Mouse (Mus musculus): ENCODE measurements at regions not wholly inside any gene's neighbourhood (a gene's known extent, or its start where the extent isn't known, plus 50 kb on each side); places are given as distances from the start of the nearest gene placed in this dataset.

DNA sequence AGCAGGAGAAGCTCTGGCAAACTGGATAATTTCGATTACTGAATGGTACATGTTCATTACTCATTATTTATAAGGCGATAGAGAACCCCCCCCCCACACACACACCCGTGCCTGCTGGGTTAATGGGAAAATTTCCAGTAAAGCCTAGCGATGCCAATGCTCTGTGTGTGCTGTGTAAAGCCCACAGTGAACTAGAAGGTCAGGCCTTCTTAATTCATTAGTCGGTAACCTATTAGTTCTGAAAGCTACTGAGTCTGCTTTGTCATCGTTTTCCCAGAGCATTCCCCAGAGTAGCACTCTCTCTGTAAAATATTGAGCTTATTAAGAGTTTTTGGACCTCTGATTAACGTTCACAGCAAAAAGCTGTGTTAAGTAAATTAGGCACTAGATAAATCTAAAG, 65.7 kb upstream of the Zfp366 start:
- Histone ChIP-seq H3K9ac (no peak overlapping the region), H3K27me3 (replicated peaks) (no peaks in the 10 kb centered on the region), H3K27ac (no peak overlapping the region), H3K9me3 (no peaks in the 10 kb centered on the region), H3K36me3 (no peaks in the 10 kb centered on the region), H3K4me2 (replicated peaks) (no peak overlapping the region), H3K4me3 (no peak overlapping the region), H3K4me1 (peaks cover 5% of the 10 kb centered on the region; the same call in 1 of the 2 replicates)
- WGBS: 66% methylated on average over 7 of the region's 7 CpGs
- ATAC-seq (ENCODE audit: low FRiP score, low read depth): no peak

DNA sequence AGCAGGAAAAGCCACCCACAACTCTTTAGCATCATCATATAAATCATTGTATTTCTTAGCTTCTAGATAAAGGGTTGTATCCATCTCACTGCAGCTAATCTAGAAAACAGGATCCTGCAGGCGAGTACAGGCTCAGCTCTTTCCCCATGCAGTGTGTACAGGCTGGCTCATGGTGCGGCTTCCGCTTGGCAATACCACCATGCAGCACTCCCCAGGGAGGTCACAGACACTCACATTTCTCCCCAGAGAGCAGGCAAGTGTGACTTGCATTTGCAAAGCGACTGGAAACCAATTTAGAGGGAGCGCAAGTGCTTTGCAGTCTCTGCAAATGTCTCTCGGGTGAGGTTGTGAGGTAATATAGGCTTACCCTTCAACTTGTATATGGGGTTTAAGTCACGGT, 69.1 kb upstream of the Zfp366 start:
- Histone ChIP-seq H3K4me2 (replicated peaks) (no peak overlapping the region), H3K9ac (no peak overlapping the region), H3K4me1 (no peaks in the 10 kb centered on the region), H3K36me3 (no peaks in the 10 kb centered on the region), H3K27me3 (replicated peaks) (no peaks in the 10 kb centered on the region), H3K27ac (no peak overlapping the region), H3K4me3 (no peak overlapping the region), H3K9me3 (no peaks in the 10 kb centered on the region)
- no peak for ATAC-seq (ENCODE audit: low FRiP score, low read depth)
- WGBS: 80% methylated on average over 7 of the region's 7 CpGs

DNA sequence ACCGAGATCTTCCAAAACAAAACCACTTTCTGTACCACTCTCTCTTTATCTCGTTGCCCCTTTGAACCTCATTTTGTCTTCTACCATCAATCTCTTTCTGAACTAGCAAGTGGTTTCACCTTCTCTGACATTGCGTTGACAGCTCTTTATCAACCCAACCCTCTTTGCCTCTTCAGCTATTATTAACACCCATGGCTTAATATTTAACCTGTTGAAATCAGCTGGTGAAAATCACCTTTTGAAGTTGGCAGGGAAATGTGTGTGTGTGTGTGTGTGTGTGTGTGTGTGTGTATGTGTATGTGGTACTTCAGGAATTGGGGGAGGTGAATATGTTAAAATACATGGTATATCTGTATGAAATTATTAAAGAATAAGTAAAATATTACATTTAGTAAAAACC, 70.1 kb upstream of the Zfp366 start:
- 88% methylated on average over 3 of the region's 3 CpGs for WGBS
- no peaks in the 10 kb centered on the region for H3K27me3 ChIP-seq (replicated peaks)
- H3K9ac ChIP-seq: no peak overlapping the region
- H3K4me1 ChIP-seq: no peaks in the 10 kb centered on the region
- no peak for ATAC-seq (ENCODE audit: low FRiP score, low read depth)
- no peaks in the 10 kb centered on the region for H3K36me3 ChIP-seq
- no peaks in the 10 kb centered on the region for H3K9me3 ChIP-seq
- no peak overlapping the region for H3K4me2 ChIP-seq (replicated peaks)
- H3K27ac ChIP-seq: no peak overlapping the region
- H3K4me3 ChIP-seq: no peak overlapping the region

DNA sequence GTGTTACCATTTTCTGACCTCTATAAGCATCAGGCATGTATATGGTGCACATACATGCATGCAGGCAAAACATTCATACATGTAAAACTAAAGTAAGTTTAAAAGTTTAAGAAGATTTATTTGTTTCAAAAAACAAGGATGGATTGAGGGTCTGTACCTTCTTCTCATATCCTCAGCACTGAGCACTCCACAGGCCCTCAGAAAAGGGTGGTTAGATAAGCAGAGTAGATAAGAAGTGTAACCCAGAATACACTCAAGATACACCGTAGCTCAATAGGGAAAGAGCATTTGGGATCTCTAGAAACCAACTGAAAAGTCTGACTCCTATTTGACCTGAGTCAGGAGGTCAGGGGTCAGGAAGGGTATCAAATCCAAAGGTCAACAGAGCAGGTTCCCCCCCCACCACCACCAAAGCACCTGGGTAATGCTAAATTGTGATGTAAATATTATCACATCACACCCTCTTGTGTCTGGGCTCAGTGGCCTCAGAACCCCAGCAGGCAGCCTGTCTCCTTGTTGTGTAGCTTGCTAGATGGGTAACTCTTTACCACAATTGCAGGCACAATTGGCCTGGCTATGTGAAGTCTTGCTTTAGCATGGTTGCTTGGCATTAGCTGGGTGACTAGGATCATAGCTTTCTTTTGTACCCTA, 72.8 kb upstream of the Zfp366 start:
- no peaks in the 10 kb centered on the region for H3K4me1 ChIP-seq
- 82% methylated on average over 1 of the region's 1 CpGs for WGBS
- ATAC-seq (ENCODE audit: low FRiP score, low read depth): no peak
- H3K9me3 ChIP-seq: no peaks in the 10 kb centered on the region
- H3K27me3 ChIP-seq (replicated peaks): no peaks in the 10 kb centered on the region
- no peak overlapping the region for H3K4me3 ChIP-seq
- H3K9ac ChIP-seq: no peak overlapping the region
- no peak overlapping the region for H3K4me2 ChIP-seq (replicated peaks)
- H3K36me3 ChIP-seq: no peaks in the 10 kb centered on the region
- H3K27ac ChIP-seq: no peak overlapping the region

DNA sequence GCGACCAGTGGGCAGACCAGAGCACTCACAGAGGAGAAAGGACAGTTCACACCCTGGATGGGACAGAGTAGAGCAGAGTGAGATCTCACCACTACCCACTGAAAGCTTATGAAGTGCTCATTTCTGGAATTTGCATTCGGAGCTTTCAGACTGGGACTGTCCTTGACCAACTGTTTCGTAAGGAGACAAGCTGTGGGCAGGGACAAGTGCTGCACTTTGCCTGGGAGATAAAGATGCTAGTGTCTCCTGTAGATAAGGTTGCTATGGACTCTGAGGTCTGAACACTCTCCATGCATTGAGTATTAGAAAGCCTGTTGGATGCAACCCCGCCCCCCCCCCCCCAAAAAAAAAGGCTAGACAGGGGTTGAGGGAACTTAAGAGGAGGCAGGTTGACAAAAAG, 76.6 kb upstream of the Zfp366 start:
- no peak overlapping the region for H3K9ac ChIP-seq
- H3K36me3 ChIP-seq: no peaks in the 10 kb centered on the region
- H3K9me3 ChIP-seq: no peaks in the 10 kb centered on the region
- no peak overlapping the region for H3K27ac ChIP-seq
- no peaks in the 10 kb centered on the region for H3K27me3 ChIP-seq (replicated peaks)
- ATAC-seq (ENCODE audit: low FRiP score, low read depth): no peak
- H3K4me1 ChIP-seq: no peaks in the 10 kb centered on the region
- H3K4me3 ChIP-seq: no peak overlapping the region
- H3K4me2 ChIP-seq (replicated peaks): no peak overlapping the region
- WGBS: 86% methylated on average over 4 of the region's 4 CpGs

DNA sequence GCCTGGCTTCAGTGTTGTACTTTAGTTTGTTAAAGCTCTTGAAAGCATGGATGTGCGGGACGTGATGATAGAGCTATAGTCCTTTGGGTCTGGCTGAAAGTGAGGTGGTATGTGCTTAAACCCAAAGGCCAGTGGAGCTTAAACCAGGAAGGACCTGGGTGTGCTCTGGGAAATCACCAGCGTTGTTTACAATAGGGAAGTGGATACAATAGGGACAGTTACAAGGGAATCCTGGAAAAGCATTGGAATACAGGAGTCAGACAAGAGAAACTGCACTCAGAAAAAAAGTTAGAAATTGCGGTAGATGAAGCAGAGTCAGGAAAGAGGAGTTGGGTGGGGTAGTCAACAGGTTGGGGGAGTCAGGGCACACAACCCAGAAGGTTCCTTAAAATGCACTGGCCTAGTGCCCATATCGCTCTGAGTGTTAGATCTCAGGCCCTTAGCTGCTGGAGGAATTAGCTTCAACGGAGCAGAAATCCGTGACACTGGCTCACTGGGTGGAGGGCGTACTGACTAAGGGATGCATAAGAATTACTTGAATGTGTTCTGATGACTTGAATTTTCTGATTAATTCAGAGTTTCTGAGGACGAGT, 82.4 kb upstream of the Zfp366 start:
- 89% methylated on average over 9 of the region's 9 CpGs for WGBS
- H3K36me3 ChIP-seq: no peaks in the 10 kb centered on the region
- ATAC-seq (ENCODE audit: low FRiP score, low read depth): no peak
- no peak overlapping the region for H3K27ac ChIP-seq
- no peaks in the 10 kb centered on the region for H3K27me3 ChIP-seq (replicated peaks)
- H3K4me2 ChIP-seq (replicated peaks): no peak overlapping the region
- no peak overlapping the region for H3K4me3 ChIP-seq
- H3K4me1 ChIP-seq: peaks cover 18% of the 10 kb centered on the region
- H3K9ac ChIP-seq: no peak overlapping the region
- H3K9me3 ChIP-seq: no peaks in the 10 kb centered on the region

DNA sequence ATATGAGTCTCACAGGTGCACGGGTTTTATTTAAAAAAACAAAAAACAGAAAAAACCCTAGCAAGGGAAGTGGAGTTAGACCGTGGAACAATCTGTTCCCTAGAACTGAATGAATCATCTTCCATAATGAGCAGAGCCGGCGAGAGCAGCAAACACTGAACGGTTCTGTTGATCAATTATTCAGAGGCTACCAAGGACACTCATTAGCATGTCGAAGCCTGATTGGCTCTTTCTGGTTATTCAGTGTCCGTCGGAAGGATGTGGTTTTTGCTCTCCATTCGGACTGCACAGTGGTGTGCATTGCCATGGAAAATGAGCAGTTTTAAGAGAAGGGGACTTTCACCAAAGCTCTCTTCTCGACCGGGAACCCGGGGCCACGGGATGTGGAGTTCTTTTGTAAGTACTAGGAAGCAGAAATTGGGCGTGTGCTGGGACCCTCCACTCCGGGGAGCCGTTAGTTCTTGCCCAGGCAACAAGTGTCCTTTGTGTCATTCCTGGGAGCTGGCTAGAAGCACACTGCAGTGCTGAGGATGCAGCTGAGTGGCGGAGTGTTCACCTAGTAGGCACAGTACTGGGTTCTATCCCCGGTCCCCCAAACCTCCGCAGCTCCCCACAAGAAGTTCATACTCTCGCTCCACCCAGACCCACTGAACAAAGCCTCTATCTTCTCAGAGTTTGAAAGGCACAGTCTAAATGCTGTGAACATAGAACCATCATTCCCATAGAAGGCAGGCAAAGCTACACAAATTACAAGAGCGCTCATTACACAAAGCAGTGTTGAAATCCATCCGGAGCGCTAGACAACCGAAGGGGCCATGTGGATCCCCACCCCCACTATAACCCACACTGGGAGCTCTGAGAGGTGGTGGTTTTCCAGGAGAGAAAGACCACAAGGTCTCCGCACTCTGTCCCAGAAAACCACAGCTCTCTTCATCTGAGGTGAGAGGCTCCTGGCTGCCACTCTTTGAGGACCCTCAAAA, 83.9 kb upstream of the Zfp366 start:
- 38% methylated on average over 25 of the region's 25 CpGs for WGBS
- H3K9ac ChIP-seq: no peak overlapping the region
- ATAC-seq (ENCODE audit: low FRiP score, low read depth): peak; percentile 91

DNA sequence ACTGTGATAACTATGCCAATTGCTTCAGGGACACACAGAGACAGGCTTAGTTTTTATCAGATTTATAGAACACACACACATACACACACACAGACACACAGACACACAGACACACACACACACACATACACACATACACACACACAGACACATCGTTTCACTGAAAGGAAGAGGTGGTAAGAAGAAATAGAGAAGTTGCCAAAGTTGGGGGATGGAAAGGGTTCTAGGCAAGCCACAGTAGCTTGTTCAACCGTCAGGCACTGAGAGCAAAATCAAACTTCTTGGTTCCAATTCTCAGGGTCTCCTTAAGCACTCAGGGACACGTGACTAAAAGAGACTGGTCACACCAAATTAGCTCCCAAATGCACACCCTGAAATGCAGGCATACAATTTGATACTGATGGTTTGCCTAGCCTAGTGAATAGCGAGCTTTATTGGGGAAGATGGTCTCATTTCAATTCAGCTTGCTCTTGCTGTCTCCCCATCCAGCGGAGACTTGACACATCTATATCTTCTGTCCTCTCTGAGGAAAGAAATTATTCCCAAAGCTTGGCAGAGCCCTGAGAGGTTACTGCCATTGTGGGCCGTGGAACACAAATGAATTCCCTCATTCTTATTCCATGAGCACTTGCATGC, 84.7 kb upstream of the Zfp366 start:
- Histone ChIP-seq H3K27me3 (replicated peaks) (no peaks in the 10 kb centered on the region), H3K9ac (no peak overlapping the region), H3K4me1 (peaks cover 18% of the 10 kb centered on the region), H3K4me3 (no peak overlapping the region), H3K36me3 (no peaks in the 10 kb centered on the region), H3K9me3 (no peaks in the 10 kb centered on the region), H3K27ac (no peak overlapping the region), H3K4me2 (replicated peaks) (peak overlapping the region; percentile 52)
- WGBS: 33% methylated on average over 6 of the region's 6 CpGs
- ATAC-seq (ENCODE audit: low FRiP score, low read depth): peak; percentile 83

More for the DNA sequence above, 83.9 kb upstream of the Zfp366 start:
- Histone ChIP-seq H3K36me3 (no peaks in the 10 kb centered on the region), H3K4me3 (no peak overlapping the region), H3K9me3 (no peaks in the 10 kb centered on the region), H3K4me2 (replicated peaks) (peak overlapping the region; percentile 52), H3K27ac (peak overlapping the region; percentile 39), H3K4me1 (peaks cover 18% of the 10 kb centered on the region), H3K27me3 (replicated peaks) (no peaks in the 10 kb centered on the region)

DNA sequence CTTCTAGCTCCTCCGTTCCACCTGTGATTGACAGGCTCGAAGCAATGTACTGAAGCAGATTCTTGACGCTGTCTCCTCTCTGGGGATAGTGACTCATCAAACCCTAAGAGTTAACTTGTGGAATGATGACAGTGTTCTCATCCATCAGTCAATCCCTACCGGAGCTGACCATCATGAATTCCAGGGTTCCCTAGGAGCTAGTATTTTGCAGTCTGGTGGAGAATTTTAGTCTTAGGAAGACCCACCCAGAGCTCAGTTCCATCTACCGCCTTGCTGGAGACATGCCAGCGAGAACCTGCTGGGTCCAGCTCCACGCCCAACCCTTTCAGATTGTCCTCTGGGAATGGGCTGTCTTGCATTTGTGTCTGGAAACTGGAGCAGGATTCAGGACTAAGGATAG, 85.4 kb upstream of the Zfp366 start:
- Histone ChIP-seq H3K9ac (no peak overlapping the region), H3K27ac (no peak overlapping the region), H3K4me3 (no peak overlapping the region), H3K4me1 (peaks cover 18% of the 10 kb centered on the region), H3K27me3 (replicated peaks) (no peaks in the 10 kb centered on the region), H3K4me2 (replicated peaks) (no peak overlapping the region), H3K36me3 (no peaks in the 10 kb centered on the region), H3K9me3 (no peaks in the 10 kb centered on the region)
- WGBS: 89% methylated on average over 7 of the region's 7 CpGs
- no peak for ATAC-seq (ENCODE audit: low FRiP score, low read depth)

DNA sequence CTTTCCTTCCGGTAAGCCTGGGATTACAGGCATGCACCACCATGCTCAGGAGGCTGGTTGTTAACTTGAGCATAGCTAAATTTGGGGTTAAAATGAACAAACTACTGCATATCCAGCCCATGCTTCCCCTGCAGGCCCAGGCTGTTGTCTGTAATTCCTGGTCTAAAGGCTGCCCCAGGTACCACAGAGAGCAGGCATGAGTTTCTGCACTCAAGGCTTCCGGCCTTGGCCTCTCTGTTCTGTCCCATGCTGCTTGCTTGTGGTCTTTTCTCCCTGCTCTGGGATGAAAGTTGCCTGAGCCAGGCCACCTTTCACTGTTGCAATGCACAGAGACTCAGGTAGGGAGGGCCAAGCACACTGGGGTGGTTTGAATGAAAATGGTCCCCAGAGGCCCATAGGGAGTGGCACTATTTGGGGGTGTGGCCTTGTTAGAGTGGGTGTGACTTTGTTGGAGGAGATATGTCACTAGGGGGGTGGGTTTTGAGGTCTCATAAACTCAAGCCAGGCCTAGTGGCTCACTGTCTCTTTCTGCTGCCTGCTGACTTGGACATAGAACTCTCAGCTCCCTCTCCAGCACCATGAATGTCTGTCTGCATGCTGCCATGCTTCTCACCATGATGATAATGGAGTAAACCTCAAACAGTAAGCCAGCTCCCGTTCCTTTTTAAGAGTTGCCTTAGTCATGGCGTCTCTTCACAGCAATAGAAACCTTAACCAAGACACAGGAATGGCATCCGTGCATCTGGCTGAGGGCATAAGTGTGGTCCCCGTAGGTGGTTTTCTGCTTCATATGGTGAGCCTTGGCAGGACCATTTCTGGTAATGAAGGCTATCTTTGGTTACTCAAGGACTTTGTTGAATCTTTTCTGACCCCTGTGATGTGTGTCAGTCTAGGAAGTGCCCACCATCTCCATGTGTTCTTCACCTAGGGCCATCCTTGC, 86.7 kb upstream of the Zfp366 start:
- Histone ChIP-seq H3K9me3 (no peaks in the 10 kb centered on the region), H3K27ac (no peak overlapping the region), H3K9ac (no peak overlapping the region), H3K36me3 (no peaks in the 10 kb centered on the region), H3K4me1 (peaks cover 25% of the 10 kb centered on the region), H3K27me3 (replicated peaks) (no peaks in the 10 kb centered on the region), H3K4me3 (no peak overlapping the region), H3K4me2 (replicated peaks) (no peak overlapping the region)
- ATAC-seq (ENCODE audit: low FRiP score, low read depth): no peak
- 97% methylated on average over 6 of the region's 6 CpGs for WGBS

DNA sequence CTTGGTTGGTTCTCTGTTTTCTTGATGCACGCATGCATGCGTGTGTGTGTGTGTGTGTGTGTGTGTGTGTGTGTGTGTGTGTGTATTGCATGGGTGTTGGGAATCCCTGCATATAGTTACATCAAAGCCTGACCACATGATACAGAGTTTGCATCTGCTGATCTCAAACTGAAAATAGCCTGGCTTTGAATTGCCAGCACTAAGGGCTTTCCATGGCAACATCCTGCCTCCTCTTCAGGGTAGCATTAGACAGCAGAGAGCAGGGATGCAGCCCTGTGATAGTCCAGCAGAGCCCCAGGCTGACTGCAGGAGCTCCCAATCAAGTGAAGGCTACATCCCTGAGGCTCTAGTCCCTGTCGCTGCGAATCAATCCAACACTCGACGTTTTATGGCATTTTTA, 87.8 kb upstream of the Zfp366 start:
- Histone ChIP-seq H3K27me3 (replicated peaks) (no peaks in the 10 kb centered on the region), H3K4me2 (replicated peaks) (no peak overlapping the region), H3K9me3 (no peaks in the 10 kb centered on the region), H3K36me3 (no peaks in the 10 kb centered on the region), H3K9ac (no peak overlapping the region), H3K4me1 (peaks cover 31% of the 10 kb centered on the region), H3K27ac (no peak overlapping the region), H3K4me3 (no peak overlapping the region)
- 92% methylated on average over 6 of the region's 6 CpGs for WGBS
- no peak for ATAC-seq (ENCODE audit: low FRiP score, low read depth)
